Mouse (Mus musculus): ENCODE measurements around the gene Chd5.

The Chd5 gene

GRCm38 (mm10) chr4:152318517-152319234 lies 19.8 kb upstream of the Chd5 start, which contains the start of gene Rnf207:
Gene Rnf207 (minus strand): TSS chr4:152318993.
- DNase-seq (ENCODE audit: low spot score) = peak; percentile 76

- DNase-seq (ENCODE audit: low spot score) = no peak
Measured at GRCm38 (mm10) chr4:152321464-152321863, 17.0 kb upstream of the Chd5 start.

- no peak for DNase-seq (ENCODE audit: low spot score)
Measured at GRCm38 (mm10) chr4:152324641-152325562, 13.5 kb upstream of the Chd5 start.

- DNase-seq (ENCODE audit: low spot score) = peak; percentile 97
Measured at GRCm38 (mm10) chr4:152325574-152326411, 12.7 kb upstream of the Chd5 start, which contains the start of gene Rpl22. Gene Rpl22 (plus strand): TSS chr4:152325742.

GRCm38 (mm10) chr4:152326543-152326942 lies 11.9 kb upstream of the Chd5 start:
- DNase-seq (ENCODE audit: low spot score) = no peak

- peak; percentile 68 for DNase-seq (ENCODE audit: low spot score)
Measured at GRCm38 (mm10) chr4:152328691-152329090, 9.8 kb upstream of the Chd5 start.

GRCm38 (mm10) chr4:152332952-152333351 lies 5.5 kb upstream of the Chd5 start:
- peak; percentile 88 for DNase-seq (ENCODE audit: low spot score)

- DNase-seq (ENCODE audit: low spot score) = no peak
Measured at GRCm38 (mm10) chr4:152333587-152333986, 4.9 kb upstream of the Chd5 start.

- no peak for DNase-seq (ENCODE audit: low spot score)
Measured at GRCm38 (mm10) chr4:152337772-152338171, 679 bp upstream of the Chd5 start.

GRCm38 (mm10) chr4:152339293-152339790 lies 891 bp downstream of the Chd5 start:
- no peak for DNase-seq (ENCODE audit: low spot score)

- DNase-seq (ENCODE audit: low spot score) = peak; percentile 56
Measured at GRCm38 (mm10) chr4:152340584-152341284, 2.3 kb downstream of the Chd5 start.

- peak; percentile 76 for DNase-seq (ENCODE audit: low spot score)
Measured at GRCm38 (mm10) chr4:152343296-152343695, 4.8 kb downstream of the Chd5 start.

- no peak for DNase-seq (ENCODE audit: low spot score)
Measured at GRCm38 (mm10) chr4:152344651-152345050, 6.2 kb downstream of the Chd5 start.

GRCm38 (mm10) chr4:152345120-152345889 lies 6.9 kb downstream of the Chd5 start:
- no peak for DNase-seq (ENCODE audit: low spot score)

GRCm38 (mm10) chr4:152349837-152350381 lies 11.5 kb downstream of the Chd5 start:
- DNase-seq (ENCODE audit: low spot score) = peak; percentile 42

GRCm38 (mm10) chr4:152350722-152351421 lies 12.4 kb downstream of the Chd5 start:
- DNase-seq (ENCODE audit: low spot score) = no peak

GRCm38 (mm10) chr4:152351422-152352305 lies 13.2 kb downstream of the Chd5 start:
- DNase-seq (ENCODE audit: low spot score) = peak; percentile 58

GRCm38 (mm10) chr4:152353886-152354637 lies 15.6 kb downstream of the Chd5 start:
- no peak for DNase-seq (ENCODE audit: low spot score)
